Mouse (Mus musculus) bone marrow macrophage, adult 2 months (primary cell): Measurements from ENCODE around the gene Ccdc106. TPM values are rescaled to one million over a fixed set of nuclear protein-coding genes. Genes with fewer than 3 reads are reported as not detected.
A peak's percentile ranks its signal among the peaks of the same experiment; 100 is the strongest.

ENCODE experiments used
- H3K27ac ChIP-seq: 2 replicates; pipeline ENCODE4 v1.5.1; 2012; ENCODE audit warnings: low read depth, low read length; ENCODE audit not compliant: insufficient read depth
- H3K4me1 ChIP-seq: 2 replicates; pipeline ENCODE4 v1.6.1; 2012; ENCODE audit warnings: low read length; ENCODE audit not compliant: control insufficient read depth, insufficient read depth
- H3K4me3 ChIP-seq: 2 replicates; pipeline ENCODE4 v1.5.1; 2012; ENCODE audit warnings: mild to moderate bottlenecking, low read length, moderate library complexity; ENCODE audit not compliant: insufficient read depth
- CTCF ChIP-seq: IDR thresholded peaks from 2 replicates; pipeline ENCODE4 v1.5.1; 2012; ENCODE audit warnings: low read depth, mild to moderate bottlenecking, low read length, moderate library complexity
- POLR2A ChIP-seq: IDR thresholded peaks from 2 replicates; pipeline ENCODE4 v1.6.1; 2012; ENCODE audit warnings: mild to moderate bottlenecking, low read depth, low read length, borderline replicate concordance
- polyA plus RNA-seq: library from polyadenylated mRNA; stranded (reverse); fragments of >200 nt; gene quantifications from 2 replicates; pipeline ENCODE4 v1.2.4, GENCODE M21; 2012; ENCODE audit not compliant: missing spikeins, insufficient read depth, insufficient read length

Gene Ccdc106
- polyA plus RNA-seq, 1 experiment = 0.43 TPM

- no peak overlapping the region for H3K4me3 ChIP-seq
- peaks cover 6% of the 10 kb centered on the region for H3K4me1 ChIP-seq
- no peak for TF ChIP-seq POLR2A
- TF ChIP-seq CTCF = no peak
- no peak overlapping the region for H3K27ac ChIP-seq
Observed at GRCm38 (mm10) chr7:5046112-5046511, 25.8 kb downstream of the Ccdc106 start.

- Histone ChIP-seq H3K4me1 (peaks cover 6% of the 10 kb centered on the region), H3K4me3 (no peak overlapping the region), H3K27ac (no peak overlapping the region)
- TF ChIP-seq CTCF (no peak), POLR2A (no peak)
Observed at GRCm38 (mm10) chr7:5047313-5047712, 27.0 kb downstream of the Ccdc106 start.

- H3K4me1 ChIP-seq = peaks cover 12% of the 10 kb centered on the region
- peak within 1 kb of the TSS; percentile 1; the same call in 1 of the 2 replicates for H3K27ac ChIP-seq
- H3K4me3 ChIP-seq = peak within 1 kb of the TSS; percentile 69
- TF ChIP-seq CTCF = no peak
- TF ChIP-seq POLR2A = no peak
Observed at GRCm38 (mm10) chr7:5051193-5052192, 31.1 kb downstream of the Ccdc106 start, which contains the start of gene Zfp580. Zfp580 (plus strand) TSS chr7:5051538.

GRCm38 (mm10) chr7:5052438-5052837, 32.1 kb downstream of the Ccdc106 start:
- H3K4me3 ChIP-seq = peak overlapping the region; percentile 69
- no peak overlapping the region for H3K27ac ChIP-seq
- peaks cover 18% of the 10 kb centered on the region for H3K4me1 ChIP-seq
- no peak for TF ChIP-seq CTCF

- H3K27ac ChIP-seq = no peak overlapping the region
- no peak for TF ChIP-seq CTCF
- TF ChIP-seq POLR2A = no peak
- peaks cover 23% of the 10 kb centered on the region for H3K4me1 ChIP-seq
- peak overlapping the region; percentile 69 for H3K4me3 ChIP-seq
Observed at GRCm38 (mm10) chr7:5052931-5053343, 32.6 kb downstream of the Ccdc106 start.

- H3K4me1 ChIP-seq = peaks cover 29% of the 10 kb centered on the region
- no peak for TF ChIP-seq POLR2A
- TF ChIP-seq CTCF = no peak
Observed at GRCm38 (mm10) chr7:5053456-5054179, 33.3 kb downstream of the Ccdc106 start.

GRCm38 (mm10) chr7:5056651-5057263, 36.4 kb downstream of the Ccdc106 start:
- H3K4me1 ChIP-seq = peaks cover 38% of the 10 kb centered on the region
- TF ChIP-seq CTCF (no peak), POLR2A (no peak)
- no peak overlapping the region for H3K27ac ChIP-seq
- H3K4me3 ChIP-seq = no peak overlapping the region; the same call in 1 of the 2 replicates

More at GRCm38 (mm10) chr7:5053456-5054179, 33.3 kb downstream of the Ccdc106 start:
- peak overlapping the region; percentile 69 for H3K4me3 ChIP-seq
- H3K27ac ChIP-seq = no peak overlapping the region

- TF ChIP-seq POLR2A (no peak), CTCF (no peak)
- no peak overlapping the region for H3K4me3 ChIP-seq
- peak overlapping the region; percentile 91 for H3K27ac ChIP-seq
- peaks cover 38% of the 10 kb centered on the region for H3K4me1 ChIP-seq
Observed at GRCm38 (mm10) chr7:5057381-5057780, 37.0 kb downstream of the Ccdc106 start.

GRCm38 (mm10) chr7:5057804-5058203, 37.5 kb downstream of the Ccdc106 start:
- peaks cover 38% of the 10 kb centered on the region for H3K4me1 ChIP-seq
- TF ChIP-seq CTCF (peak; percentile 8; the same call in 1 of the 2 replicates), POLR2A (no peak)
- no peak overlapping the region for H3K4me3 ChIP-seq
- H3K27ac ChIP-seq = peak overlapping the region; percentile 91
